Mouse (Mus musculus): ENCODE data around the gene Idua.
A peak's percentile ranks its signal among the peaks of the same experiment; 100 is the strongest.

- TF ChIP-seq CHD2 (IDR thresholded peaks at IDR 0.05; ENCODE audit: low read length) (no peak), CTCF (IDR thresholded peaks at IDR 0.05 in 2 of 3, conservative IDR thresholded peaks at IDR 0.05 in 1 of 3; ENCODE audit: control insufficient read depth in 1 of 3, insufficient read depth in 1 of 3, low read depth in 2 of 3, low read length in 3 of 3, poor library complexity in 1 of 3, severe bottlenecking in 1 of 3) (no peak), RAD21 (IDR thresholded peaks at IDR 0.05; ENCODE audit: low read depth, low read length) (no peak), JUND (IDR thresholded peaks at IDR 0.05; ENCODE audit: low read depth, low read length) (no peak), POLR2A (IDR thresholded peaks at IDR 0.05; ENCODE audit: control insufficient read depth in 1 of 2, insufficient read depth in 1 of 2, low read depth in 1 of 2, low read length in 2 of 2, poor library complexity in 1 of 2) (no peak), TBP (IDR thresholded peaks at IDR 0.05; ENCODE audit: low read depth, low read length) (no peak), ELF1 (IDR thresholded peaks at IDR 0.05; ENCODE audit: low read depth, low read length) (no peak), EP300 (IDR thresholded peaks at IDR 0.05; ENCODE audit: low read depth in 1 of 2, low read length in 2 of 2) (peak; percentile 76 to 77), MAFK (IDR thresholded peaks at IDR 0.05; ENCODE audit: borderline replicate concordance, low read depth, low read length) (no peak), NELFE (IDR thresholded peaks at IDR 0.05; ENCODE audit: low read depth, low read length) (no peak), MAX (IDR thresholded peaks at IDR 0.05; ENCODE audit: low read length) (no peak), ETS1 (IDR thresholded peaks at IDR 0.05; ENCODE audit: low read depth, low read length) (peak; percentile 73), MEF2A (IDR thresholded peaks at IDR 0.05; ENCODE audit: extremely low read depth, insufficient replicate concordance, low read depth, low read length, poor library complexity, severe bottlenecking) (no peak)
Observed at GRCm38 (mm10) chr5:108626050-108626660, 34.0 kb upstream of the Idua start.

All from MEL (cell line).